Mouse (Mus musculus) c-Kit-positive CD71-positive TER-119-negative erythroid progenitor cells, embryonic 14.5 days (primary cell): ENCODE results near the gene Optn.
A peak's percentile ranks its signal among the peaks of the same experiment; 100 is the strongest.

Experiments
- DNase-seq: peaks from one replicate; pipeline ENCODE4 v3.0.0-alpha.2; 2013; ENCODE audit warnings: low read depth

Optn gene

DNA sequence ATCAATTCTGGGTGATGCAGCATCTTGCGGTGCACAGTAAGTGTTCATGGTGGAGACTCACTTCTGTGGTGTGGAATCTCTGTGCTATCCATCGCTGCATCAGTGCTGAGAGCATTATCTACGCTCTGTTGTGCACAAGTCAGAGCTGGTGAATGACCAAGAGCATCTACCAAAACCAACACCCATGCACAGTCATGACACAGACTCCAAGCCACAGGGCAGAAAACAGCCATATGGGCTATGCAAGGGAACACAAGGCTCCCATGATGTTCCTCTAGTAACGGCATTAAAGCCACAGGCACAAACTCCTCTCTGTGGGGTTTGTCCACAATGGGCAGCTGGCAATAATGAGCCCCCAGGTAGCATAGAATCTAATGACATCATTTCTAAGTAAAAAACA lies 34.0 kb downstream of the Optn start:
- no peak for DNase-seq

DNA sequence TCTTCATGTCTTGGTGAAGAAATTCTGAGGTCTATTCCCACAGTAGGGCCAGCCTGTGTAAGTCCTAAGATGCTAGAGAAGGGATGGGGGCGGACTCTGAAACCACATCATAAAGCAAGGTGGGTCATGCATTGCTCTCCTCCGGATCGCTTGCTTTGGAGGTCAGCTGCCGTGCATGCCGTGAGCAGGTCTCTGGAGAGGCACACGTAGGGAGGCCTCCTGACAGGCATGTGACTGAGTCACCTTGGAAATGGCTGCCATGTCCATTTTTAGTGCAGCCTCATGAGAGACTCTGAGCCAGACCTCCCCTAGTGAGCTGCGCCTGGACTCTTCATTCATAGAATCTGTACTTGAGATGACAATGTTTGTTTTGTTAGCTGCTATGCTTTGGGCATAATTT lies 35.8 kb downstream of the Optn start:
- no peak for DNase-seq

- no peak for DNase-seq
Observed at GRCm38 (mm10) chr2:5027057-5027456, 36.8 kb downstream of the Optn start.

DNA sequence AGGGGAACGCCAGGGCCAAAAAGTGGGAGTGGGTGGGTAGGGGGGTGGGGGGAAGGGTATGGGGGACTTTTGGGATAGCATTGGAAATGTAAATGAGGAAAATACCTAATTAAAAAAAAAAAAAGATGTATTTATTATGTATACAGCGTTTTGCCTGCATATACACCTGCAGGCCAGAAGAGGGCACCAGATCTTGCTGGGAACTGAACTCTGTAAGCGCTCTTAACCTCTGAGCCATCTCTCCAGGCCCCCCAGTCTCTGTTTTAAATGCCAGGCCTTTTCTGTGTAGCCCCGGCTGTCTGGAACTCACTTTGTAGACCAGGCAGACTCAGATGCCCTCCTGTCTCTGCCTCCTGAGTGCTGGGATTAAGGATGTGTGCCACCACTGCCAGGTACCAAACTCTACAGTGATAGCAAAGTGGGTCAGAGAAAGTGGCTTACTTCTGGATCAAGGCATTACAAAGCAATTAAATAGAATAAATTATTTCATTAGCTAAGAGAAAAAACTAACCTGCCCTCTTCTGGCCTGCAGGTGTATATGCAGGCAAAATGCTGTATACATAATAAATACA lies 38.6 kb downstream of the Optn start:
- DNase-seq = no peak

DNA sequence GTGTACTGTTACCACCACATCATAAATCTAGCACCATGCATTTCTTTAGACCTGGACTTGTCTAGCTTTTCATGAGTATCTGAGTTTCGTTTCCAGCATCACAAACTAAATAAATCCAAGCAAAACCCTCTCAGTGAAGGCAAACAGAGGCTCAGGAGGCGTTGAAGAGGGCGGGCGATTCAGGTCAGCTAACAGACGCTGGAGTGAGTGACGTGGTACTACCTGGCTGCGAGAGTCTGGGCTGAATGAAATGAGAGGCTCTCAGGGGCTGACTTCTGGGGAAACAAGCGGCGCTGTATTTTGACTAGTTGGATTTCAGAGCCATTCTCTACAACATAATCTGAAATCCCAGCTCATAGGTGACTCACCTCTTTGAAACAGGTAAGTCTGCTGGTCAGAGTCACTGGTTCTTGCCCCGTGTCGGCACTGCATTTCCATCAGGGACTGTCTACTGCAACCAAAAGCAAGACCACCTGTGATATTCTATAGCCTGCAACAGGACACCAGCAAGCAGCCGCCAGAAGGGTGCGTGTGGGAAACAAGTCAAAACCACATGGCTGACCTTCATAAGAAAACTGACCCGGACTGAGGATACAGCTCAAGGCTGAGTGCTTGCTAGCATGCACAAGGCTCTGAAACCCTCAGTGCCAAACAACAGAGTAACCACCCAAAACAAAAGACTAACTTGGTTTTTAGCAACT lies 40.0 kb downstream of the Optn start:
- no peak for DNase-seq

GRCm38 (mm10) chr2:5023275-5023674 lies 40.6 kb downstream of the Optn start:
- DNase-seq = no peak

GRCm38 (mm10) chr2:5019708-5020107 lies 44.1 kb downstream of the Optn start:
- DNase-seq = no peak

DNA sequence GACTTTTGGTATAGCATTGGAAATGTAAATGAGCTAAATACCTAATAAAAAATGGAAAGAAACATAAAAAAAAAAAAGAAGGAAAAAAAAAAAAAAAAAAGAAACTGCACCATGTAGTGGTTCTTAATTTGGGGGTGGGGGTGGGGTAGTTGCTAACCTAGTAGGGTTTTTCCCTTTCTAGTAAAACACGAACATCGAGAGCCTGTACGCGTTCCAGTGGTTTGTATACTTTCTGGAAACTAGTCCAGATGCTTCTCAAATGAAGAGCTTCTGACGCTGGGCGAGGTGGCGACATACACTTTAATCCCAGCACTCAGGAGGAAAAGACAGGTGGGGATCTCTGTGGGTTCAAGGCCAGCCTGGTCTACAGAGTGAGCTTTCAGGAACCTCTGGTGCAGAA lies 46.9 kb downstream of the Optn start:
- no peak for DNase-seq

GRCm38 (mm10) chr2:5015527-5015926 lies 48.3 kb downstream of the Optn start:
- no peak for DNase-seq

GRCm38 (mm10) chr2:5014616-5015015 lies 49.2 kb downstream of the Optn start:
- DNase-seq = no peak

DNA sequence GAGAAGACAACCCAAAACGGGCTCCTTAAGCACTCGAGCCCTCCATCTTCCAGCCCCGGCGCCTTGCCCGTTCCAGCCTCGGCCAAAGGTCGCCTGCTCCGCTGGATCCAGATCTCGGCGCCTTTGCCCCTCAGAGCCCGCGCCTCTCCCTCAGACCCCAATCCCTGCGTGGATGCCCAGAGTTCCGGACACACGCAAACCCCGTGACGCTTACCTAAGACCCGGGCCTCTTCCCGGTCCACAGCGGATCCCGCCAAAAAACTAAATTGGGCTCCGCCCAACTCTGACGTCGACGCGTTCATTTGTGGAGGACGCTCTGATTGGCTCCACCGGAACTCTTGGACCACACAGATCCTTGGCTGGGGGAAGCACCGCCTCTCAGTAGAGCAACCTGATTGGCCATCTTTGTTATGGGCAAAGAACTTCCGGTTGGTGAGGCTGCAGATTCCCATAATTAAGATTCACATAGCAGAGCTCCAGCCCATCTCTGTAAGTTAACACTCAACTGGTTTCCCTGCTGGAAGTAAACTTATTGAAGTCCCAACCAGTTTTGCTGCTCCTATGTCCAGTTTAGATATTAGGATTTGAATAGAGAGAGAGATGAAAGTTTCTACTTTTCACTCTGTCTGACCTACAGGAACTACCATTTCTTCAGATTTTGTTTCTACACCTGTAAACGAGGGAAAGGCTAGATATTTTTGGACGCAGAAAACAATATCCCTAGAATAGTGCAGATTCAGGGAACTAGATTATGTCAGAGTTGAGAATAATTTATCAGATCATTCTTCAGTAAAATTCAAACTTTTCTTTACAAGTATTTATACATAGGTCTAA lies 51.1 kb downstream of the Optn start, which contains the start of gene Mcm10:
Gene Mcm10, minus strand, starts transcription at position 301 of the 834 bp plus-strand sequence.
- DNase-seq = peak; percentile 96

GRCm38 (mm10) chr2:5011898-5012490 lies 51.9 kb downstream of the Optn start:
- no peak for DNase-seq

DNA sequence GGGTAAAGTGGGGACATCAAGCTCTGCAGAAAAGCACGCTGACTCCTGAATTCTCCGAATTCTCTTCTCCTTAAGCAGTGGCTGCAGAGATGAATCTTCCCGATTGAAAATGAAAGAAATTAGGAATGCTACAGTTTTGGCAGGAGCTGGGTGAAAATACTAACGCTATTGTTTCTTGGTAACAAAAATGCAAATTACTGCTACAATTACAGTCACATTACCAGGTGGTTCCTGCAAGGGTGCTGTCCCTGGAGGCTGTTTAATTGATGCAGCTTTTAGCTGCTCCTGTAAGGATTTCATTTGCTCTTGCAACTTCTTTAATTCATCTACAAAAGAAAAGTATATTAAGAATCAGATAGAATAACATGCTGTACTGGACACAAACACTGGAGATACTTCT lies 56.7 kb downstream of the Optn start:
- DNase-seq = no peak

DNA sequence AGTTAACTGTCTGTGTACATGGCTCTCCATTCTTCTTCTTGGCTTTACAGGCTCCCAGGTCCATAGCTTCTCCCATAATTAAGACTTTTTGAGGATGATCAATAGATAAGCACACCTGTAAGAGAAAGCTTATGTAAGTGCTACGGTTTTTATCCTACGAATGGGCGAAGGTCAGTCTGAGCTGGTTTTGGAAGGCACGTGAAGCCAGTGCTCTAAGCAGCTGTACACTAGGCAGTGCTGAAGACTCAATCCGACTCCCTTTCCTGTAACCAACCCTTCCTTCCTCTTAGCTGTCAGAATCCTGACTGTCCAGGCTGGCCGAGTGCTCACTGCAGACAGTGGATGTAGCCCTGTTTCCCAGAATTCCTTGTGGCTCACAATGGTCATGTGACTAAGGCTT lies 62.6 kb downstream of the Optn start:
- no peak for DNase-seq

DNA sequence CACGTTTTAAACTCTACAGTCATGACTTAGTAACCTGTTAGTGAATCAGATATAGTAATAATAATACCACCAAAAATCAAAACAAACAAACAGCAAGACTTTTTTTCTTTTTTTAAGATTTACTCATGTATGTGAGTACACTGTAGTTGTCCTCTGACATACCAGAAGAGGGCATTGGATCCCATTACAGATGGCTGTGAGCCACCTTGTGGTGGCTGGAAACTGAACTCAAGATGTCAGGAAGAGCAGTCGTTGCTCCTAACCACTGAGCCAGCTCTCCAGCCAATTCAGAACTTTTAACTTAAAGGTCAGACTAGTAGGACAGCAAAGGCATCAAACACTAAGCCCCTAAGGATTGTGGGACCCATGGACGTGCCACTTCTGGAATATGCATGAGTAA lies 64.9 kb downstream of the Optn start:
- DNase-seq = no peak

DNA sequence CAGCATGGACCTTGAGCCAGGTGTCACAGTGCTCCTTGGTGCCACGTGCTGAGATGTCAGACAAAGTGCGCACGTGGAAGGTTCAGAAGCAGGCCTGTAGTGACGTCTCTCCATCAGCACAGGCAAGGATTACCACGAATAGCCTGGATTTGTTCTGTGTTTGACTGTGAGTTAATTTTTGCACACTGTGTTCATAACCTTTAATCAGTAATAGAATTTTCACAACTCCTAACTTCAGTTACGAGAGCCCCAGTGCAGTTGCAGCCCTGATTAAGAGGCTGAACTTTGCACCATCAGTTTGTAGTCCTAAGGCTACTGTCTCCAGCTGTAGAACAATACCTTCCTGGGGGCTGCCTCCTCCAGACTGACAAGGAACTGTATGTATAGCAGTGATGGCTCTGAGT lies 67.4 kb downstream of the Optn start:
- DNase-seq = no peak

DNA sequence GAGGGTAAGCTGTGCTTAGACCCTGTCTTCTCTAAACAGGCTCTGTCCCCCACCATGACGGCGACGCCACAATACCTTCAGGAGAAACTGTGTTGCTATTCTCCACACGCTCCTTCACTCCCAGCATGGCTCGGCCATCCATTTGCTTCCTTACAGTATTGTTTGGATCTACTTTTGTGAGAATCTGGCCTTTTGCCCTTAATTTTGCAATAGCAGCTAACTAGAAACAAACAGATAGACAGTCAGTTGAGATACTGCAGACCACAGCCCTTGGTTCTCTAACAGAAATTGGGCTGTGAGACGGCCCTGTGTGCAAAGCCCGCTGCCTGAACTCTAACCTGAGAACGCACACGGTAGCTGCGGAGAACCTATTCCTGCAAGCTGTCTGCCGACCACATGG lies 68.2 kb downstream of the Optn start:
- no peak for DNase-seq

- no peak for DNase-seq
Observed at GRCm38 (mm10) chr2:4994436-4994835, 69.4 kb downstream of the Optn start.

- DNase-seq = no peak
Observed at GRCm38 (mm10) chr2:4993584-4993983, 70.3 kb downstream of the Optn start.

DNA sequence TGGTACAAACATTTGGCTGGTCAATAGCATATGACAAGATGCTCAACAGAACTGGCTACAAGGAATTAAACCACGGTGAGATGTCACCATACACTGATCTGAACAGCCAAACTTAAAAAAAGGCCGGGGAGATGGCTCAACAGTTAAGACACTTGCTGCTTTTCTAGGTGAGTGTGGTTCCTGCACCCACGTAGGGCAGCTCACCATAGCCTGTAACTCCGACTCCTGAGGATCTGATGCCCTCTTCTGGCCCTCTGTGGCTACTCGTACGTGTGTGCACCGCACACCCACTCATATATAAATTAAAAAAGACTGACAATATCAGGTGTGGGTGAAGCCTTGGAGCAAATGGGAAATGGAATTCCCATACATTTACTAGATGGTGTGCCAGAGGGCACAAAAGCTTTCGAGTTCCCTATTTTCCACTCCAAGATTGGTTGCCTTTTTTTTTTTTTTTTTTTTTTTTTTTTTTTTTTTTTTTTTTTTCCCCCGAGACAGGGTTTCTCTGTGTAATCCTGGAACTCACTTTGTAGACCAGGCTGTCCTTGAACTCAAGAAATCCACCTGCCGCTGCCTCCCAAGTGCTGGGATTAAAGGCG lies 74.9 kb downstream of the Optn start:
- no peak for DNase-seq

DNA sequence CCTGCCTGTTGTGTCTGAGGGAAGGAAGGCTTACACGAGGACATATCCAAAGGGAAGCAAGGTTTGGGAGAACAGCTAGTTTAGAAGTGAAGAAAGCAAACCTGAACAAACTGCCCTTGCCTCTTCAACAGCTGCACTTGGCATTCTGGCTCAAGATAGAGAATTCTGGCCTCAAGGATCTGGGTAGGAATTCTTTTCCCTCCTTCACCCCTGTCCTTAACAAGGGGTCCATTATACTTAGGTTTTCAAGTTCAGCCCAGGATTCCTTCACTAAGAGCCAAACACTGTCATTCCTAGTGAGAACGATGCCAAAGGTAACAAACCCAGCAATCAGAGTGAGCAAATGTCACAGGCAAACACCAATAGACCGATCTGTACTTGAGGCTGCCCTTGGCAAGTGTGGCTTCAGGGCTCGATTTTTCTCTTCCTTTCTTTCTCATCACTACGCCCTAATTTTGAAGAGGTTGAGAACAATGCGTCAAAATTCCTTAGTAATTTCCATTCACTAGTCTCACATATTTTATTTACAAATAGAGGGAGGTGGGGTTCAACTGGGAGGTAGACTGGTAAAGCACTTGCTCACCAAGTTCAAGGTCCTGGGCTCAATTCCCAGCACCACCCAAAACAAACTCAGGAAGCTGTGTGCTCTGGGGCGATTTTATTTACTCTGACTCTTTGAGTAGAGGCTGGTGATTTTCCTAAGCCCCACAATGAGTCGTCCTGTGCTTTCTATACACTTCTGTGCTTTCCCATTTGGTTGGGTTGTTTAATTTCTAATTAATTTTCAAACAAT lies 76.3 kb downstream of the Optn start:
- DNase-seq = no peak

DNA sequence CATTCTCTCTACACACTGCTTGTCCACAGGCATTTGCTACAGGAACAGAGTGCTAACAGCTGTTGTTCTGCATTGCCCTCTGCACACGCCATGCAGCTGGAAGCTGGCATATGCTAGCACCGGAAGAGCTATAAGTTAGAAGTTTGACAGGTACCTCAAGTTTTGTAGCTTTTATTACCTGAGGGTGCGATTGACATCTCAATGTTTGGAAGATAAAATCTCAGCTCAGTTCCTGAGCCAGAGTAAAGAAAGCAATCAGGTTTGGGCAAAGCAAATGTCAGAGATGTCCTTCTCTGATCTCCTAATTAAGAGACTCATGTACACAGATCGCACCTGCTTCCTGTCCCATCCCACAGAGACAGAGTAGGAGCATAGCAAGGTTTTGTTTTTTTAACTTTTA lies 77.1 kb downstream of the Optn start:
- no peak for DNase-seq
